Mouse (Mus musculus) CD4-positive, CD25-positive, alpha-beta regulatory T cell (primary cell): ENCODE results near the gene Bdh1. TPM values are rescaled to one million over a fixed set of nuclear protein-coding genes. Genes with fewer than 3 reads are reported as not detected.

Experiments used
- polyA plus RNA-seq: library from polyadenylated mRNA; unstranded; fragments of 100-300 nt; shearing (Covaris generic); gene quantifications from one replicate; pipeline ENCODE4 v1.2.1, GENCODE M21; 2017

Bdh1 gene
- 47.0 TPM for polyA plus RNA-seq

GRCm38 (mm10) chr16:31422000-31422399 lies at the start of gene Bdh1:
Bdh1 (plus strand) TSS chr16:31422280.

Other genes starting within 250 kb of the Bdh1 start
- 41.9 TPM for gene Acap2, start 221.0 kb upstream of the Bdh1 start, polyA plus RNA-seq
- gene Ppp1r2, start 147.0 kb upstream of the Bdh1 start, polyA plus RNA-seq, result 46.9 TPM
- 0.11 TPM for gene Apod, start 107.5 kb upstream of the Bdh1 start, polyA plus RNA-seq
- gene Dlg1, start 241.2 kb downstream of the Bdh1 start, polyA plus RNA-seq, result 45.5 TPM